Mouse (Mus musculus): ENCODE data around the gene Terf2.
"Not testable (repeated sequence)": the region's sequence is repeated elsewhere in the genome, so short reads cannot be mapped to it uniquely, and the experiment has no call there.

Terf2 gene

DNA sequence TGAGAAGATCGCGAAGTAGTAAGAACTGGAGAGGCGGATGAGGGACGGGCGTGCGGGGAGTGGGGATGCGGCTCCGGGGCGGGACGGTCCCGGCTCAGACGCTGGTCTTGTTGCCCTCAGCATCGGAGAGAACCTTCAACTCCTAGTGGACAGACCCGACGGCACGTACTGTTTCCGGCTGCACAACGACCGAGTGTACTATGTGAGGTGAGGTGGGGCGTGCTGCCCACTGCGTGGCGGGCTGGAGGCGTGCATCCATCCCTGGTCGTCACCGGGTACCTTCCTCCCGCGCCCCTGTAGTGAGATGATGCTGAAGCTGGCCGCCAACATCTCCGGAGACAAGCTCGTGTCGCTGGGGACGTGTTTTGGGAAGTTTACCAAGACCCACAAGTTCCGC is 39.4 kb downstream of the Terf2 start:
- DNase-seq: no peak

DNA sequence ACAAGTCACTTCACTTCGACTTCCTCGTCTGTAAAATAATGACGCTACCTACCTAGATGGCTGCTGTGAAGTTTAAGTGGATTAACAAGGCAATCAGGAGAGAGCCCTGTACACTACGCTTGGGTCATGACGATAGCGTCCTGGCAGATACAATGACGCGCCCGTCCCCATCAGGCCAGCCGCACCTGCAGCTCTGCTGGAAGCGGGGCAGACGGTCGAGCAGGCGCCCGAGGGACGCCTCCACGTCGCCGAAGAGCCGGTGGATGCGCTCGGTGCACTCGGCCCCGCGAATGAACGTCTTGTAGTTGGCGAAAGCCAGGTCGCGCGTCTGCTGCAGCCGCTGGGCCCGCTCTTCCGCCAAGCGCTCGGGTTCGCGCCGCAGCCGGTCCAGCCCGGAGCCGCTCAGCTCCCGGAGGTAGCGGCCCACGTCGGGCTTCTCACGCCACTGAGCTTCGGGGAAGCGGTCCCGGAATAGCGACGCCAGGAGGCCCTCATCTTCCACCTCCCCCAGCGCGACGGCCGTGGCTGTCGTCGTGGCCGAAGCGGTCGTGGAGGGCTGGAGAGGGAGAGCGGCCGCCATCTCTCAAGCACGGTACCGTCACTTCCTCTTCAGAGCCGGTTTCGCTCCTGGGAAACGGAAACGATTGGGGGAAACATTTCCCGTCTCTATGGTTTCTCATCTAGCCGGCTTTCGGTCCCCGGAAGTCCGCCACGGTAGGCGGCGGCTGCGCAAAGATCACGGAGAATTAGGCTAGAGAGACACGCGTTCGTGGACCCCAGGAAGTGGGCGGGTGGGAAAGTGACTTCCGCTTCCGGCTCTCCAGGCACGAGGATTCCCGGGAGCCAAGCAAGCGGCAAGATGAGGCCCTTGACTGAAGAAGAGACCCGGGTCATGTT is 40.0 kb downstream of the Terf2 start, which contains the start of the genes Cog8 and Nip7:
Gene Cog8 (minus strand): TSS at position 614 of the 897 bp plus-strand sequence.
Gene Nip7 (plus strand): TSS at position 802 of the 897 bp plus-strand sequence.
- DNase-seq: peak; percentile 96 to 98

DNA sequence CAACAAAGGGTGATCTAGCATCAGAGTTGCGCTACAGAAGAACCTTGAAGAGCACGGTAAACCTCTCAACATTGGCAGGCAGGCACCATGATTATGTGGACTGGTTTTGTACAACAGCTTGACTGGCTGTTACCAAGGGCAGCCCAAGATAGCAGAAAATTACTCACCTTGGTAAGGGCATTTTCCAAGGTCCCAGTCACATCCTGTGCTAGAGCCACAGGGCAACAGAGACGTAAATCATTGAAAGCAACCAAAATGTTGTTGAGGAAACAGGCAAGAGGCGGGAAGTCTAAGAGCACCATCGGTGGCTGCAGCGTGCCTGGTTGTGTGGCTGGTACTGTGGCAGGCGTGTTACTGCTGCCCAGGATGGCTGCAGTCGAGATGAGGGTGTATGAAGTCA is 44.3 kb downstream of the Terf2 start:
- DNase-seq: no peak

DNA sequence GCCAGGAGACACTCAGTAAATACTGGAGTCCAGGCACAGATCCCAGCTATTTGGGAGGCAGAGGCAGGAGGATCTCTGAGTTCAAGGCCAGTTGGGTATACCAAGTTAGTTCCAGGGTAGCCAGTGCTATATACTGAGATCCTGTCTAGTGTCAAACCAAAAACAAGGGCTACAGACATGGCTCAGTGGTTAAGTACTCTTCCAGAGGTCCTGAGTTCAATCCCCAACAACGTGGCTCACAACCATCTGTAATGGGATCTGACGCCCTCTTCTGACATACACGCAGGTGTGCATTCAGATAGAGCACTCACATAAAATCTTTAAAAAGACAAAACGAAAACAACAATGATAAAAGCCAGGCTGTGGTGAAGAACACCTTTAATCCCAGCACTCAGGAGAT is 46.9 kb downstream of the Terf2 start:
- no peak for DNase-seq

DNA sequence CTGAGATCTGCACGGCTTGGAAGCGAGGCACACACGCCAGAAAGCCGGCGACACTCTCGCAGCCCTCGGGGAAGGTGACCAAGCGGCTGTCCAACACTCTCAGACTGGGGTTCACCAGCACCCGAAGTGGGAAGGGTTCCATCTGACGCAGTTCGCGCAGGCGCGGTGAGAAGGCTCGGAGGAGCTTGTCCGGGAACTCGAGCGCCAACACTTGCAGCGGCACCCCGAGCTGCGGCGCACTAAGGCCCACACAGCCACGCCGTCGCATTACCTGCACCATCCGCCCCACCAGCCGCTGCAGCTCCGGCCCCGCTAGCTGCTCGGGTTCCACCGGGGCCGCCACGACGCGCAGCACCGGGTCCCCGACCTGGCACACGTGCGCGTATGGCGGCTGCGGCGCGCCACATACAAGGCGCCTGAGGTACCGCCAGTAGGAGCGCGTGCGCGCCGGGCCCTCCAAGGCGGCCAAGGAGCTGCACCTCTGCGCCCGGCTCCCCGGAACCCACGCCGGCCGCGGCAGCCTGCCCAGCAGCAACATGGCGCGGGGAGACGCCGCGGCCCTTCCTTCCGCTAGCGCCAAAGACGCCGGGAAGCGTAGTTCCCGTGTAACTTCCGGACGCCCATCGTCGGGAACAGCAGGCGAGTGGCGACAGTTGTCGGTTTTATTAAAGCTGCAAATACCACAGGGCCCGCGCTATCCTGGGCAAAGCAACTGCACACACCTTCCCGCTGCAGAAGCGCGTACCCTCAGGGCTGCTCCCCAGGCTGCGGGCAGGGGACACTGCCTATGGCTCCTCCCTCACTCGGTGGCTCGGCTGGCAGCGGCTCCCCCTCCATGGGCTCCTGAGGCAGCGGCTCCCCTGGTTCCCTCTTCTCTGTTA is 48.0 kb downstream of the Terf2 start, which contains the start of gene Pdf:
Gene Pdf (minus strand): TSS at position 554 of the 881 bp plus-strand sequence.
- DNase-seq: peak; percentile 85 to 86

DNA sequence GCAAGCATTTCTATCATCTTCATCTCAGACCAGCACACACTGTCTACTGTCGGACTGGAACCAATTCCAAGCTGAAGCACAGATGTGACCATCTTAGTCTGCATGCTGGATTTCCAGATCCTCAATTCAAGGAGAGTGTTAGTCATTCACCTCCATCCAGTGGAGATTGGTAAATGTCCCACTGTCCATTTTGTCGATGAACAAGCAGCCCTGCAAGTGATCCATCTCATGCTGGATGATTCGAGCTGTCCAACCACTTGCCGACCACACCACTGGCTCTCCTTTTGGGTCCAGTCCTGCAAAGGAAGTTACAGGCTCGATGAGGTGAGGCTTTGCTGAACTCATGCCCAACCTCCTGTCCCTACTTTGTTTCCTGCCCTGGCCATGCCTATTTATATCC is 49.4 kb downstream of the Terf2 start:
- no peak for DNase-seq

DNA sequence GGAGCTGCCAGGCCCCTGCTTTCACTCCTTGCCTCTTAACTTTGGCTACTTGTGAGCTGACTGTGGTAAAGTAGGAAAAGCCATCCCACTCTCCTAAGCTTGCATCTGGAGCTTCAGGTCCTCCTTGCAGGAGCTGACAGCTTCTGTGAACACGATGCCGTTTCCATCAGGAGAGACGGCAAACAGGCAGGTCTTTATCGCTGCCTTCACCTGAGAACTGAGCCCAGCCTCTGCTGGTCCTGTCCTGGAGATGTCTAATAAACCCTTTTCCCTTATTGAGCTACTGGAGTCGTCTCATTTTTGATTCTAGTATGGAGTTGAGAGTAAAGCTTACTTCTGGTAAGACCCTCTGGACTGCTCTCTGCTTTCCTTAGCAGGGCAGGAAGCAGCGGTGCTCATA is 50.9 kb downstream of the Terf2 start:
- no peak for DNase-seq

DNA sequence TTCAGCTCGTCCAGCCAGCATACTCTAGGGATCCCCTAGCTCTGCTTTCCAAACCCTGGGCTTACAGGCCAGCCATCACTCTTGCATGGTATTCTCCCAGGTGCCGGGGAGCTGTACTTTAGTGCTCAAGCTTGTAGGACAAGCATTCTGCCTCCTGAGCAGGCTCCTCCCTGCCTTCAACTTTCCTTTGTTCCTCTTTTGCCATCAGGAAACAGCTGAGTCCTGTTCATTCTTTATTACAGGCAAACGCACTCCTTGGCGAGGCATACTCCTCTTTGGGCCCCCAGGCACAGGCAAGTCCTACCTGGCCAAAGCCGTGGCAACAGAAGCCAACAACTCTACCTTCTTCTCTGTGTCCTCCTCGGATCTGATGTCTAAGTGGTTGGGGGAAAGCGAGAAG is 55.7 kb downstream of the Terf2 start:
- no peak for DNase-seq

DNA sequence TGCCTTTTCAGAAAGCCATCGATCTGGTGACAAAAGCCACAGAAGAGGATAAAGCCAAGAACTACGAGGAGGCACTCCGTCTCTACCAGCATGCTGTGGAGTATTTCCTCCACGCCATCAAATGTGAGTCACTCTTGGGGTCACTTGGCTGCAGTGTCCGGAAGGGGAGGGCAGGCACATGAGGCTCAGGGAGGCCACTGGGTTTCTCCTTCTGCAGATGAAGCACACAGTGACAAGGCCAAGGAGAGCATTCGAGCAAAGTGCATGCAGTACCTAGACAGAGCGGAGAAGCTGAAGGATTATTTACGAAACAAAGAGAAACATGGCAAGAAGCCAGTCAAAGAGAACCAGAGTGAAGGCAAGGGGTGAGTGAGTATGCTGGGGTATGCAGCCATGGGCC is 59.7 kb downstream of the Terf2 start:
- no peak for DNase-seq

DNA sequence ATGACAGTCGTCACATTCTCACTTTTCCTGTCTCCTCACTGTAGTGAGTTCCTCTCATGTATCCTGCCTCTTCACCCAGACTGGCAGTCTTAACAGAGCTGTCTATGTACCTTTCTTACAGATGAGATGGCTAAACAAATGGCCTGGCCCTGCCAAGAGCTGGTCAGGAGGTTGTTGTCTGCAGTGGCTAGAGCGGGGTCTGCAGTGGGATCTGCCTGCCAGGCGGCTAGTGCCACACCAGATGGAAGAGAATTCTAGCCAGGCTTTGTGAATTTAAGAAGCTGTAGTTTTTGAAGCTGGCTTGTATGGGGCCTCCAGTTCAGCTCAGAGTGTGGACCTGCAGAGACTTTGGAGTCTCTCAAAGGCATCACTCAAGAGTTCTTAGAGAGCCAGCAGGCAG is 60.7 kb downstream of the Terf2 start:
- no peak for DNase-seq

DNA sequence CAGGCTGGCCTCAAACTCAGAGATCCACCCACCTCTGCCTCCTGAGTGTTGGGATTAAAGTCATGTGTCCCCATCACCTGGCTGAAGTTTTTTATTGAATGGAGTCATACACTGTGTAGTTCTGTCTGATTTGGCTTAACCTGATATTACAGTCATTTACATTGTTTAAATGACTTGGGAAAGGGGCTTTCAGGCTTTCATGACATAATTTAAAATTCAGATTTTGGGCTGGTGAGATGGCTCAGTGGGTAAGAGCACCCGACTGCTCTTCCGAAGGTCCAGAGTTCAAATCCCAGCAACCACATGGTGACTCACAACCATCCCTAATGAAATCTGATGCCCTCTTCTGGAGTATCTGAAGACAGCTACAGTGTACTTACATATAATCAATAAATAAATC is 62.7 kb downstream of the Terf2 start:
- DNase-seq: not testable (repeated sequence)

DNA sequence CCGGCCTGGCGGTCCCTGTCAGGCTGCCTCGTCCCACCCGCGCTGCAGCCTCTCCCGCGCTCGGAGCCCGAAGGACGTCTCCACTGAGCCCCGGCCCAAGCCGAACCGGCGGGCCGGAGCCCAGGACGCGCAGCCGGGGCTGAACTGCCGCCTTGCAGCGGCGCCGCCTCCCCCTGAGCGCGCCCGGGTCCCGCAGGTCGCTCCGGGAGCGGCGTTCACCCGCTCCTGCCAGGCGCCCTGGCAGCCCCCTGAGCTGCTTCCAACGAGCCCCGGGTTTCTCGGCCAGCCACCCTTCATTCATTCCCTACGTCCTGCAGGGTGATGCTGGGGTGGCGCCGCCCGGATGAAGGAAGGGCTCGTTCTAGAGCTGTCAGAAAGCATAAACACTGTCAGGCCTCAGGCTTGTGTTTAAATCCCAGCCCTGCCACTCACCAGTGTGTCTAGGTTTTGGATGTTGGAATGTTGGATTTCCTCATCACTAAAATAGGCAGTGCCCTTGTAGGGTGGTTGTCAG is 64.7 kb downstream of the Terf2 start:
- DNase-seq: no peak

DNA sequence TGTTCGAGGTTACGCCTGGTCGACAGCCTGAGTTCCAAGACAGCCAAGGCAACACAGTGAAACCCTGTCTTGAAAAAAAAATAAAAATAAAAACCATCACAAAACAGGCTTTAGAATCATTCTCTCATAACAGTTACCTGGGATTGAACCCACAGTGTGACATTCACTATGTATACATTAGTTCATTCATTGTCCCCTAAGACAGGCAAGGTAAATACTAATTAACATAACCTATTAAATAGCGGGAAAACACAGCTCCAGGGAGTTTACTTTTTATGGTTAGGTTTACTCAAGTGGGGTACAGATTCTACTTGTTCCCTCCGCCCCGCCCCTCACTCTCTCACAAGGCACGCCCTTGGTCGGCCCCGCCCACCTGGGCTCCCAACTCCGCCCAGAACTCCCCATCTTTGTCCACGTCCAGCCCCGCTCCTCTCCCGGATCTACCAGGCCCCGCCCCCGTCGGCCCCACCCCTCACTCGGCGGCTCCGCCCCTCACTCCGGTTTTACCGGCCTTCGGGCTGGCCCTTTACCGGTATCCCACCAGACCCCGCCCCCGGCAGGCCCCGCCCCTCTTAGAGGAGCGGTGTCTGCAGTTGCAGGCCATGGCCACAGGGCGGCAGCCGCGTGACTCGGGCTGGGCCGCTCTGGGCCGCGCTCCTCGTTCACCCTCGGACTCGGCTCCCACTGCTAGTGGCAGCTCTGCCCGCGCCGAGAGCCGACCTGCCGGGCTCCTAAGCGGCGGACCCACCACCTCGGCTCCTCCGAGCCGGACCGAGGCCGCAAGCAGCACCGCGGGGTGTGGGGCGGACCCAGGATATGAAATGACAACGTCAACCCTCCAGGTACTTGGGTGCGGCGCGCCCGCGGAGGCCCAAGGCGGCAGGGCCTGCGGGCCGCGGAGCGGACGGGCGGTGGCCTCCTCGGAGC is 65.4 kb downstream of the Terf2 start, which contains the start of gene Vps4a:
Gene Vps4a (plus strand): TSS at position 573 of the 927 bp plus-strand sequence.
- DNase-seq: peak; percentile 93 to 98

DNA sequence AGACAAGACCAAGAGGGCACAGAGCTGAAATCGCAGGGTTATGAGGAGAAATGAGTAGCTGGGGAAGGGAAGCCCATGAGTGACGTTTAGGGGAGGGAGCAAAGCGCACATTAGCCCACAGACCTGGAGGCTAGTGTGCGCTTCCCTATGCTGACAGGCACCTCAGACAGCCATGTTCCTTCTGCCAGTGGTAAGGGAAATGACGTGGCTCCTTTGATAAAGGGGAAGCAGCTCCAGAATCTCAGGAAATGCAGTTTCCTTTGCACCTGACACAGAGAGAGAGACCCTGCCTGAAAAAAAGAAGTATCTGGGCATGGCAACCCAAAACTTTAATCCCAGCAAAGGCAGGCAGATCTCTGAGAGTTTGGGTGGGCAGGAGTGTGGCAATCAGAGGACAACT is 66.3 kb downstream of the Terf2 start:
- no peak for DNase-seq

DNA sequence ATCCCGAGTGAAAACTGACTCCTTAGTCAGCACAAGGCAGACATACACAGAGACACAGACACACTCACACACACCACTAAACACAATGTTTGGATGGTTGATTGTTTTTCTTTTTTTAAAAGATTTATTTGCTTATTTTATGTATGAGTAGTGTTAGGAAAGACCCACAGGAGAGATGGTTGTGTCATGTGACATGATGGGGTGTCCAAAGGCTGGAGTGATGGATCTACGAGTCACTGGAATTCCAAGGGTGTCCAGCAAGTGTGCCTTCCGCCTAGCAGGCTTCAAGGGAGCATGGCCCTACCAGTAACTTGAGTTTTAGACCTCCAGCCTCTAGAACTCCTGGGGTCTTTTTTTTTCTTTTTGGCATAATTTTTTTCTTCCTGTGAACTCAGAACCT is 67.0 kb downstream of the Terf2 start:
- DNase-seq: no peak

DNA sequence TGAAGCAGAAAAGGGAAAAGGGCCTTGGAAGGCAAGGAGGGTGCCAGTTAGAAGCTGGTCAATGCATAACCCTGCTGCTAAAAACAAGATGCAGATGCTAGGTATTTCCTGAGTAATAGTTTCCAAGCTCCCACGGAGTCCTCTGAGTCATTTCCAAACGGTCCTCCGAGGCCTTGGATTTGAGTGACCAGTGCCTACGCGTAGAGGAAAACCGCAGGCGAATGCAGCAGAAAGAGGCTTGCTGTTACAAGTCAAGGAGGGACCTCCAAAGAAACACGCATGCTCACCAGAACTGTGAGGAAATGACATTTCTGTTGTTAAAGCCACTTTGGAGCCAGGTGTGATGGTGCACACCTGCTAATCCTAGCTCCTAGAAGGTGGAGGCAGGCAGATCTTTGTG is 72.9 kb downstream of the Terf2 start:
- no peak for DNase-seq
